Mouse (Mus musculus): ENCODE measurements around the gene Ints5.

GRCm38 (mm10) chr19:8930771-8931170 is 38.0 kb downstream of the Ints5 start:
- TF ChIP-seq CTCF (IDR thresholded peaks at IDR 0.05; ENCODE audit: extremely low read depth, insufficient read depth, insufficient read length, insufficient replicate concordance) (no peak), POLR2A (IDR thresholded peaks at IDR 0.05; ENCODE audit: low read depth, low read length) (no peak)

Data from spleen, adult 2 months (tissue).